Mouse (Mus musculus) liver, embryonic 11.5 days (tissue): ENCODE data around the gene Ocel1. TPM values are rescaled to one million over a fixed set of nuclear protein-coding genes. Genes with fewer than 3 reads are reported as not detected.

ENCODE experiments used
- ATAC-seq: fragments of 200-750 bp; cut with Nextera tagmentation; replicated peaks from 2 replicates; pipeline ENCODE4 v1.8.0; 2017; ENCODE audit warnings: moderate number of reproducible peaks, mild to moderate bottlenecking, moderate TSS enrichment, moderate library complexity; ENCODE audit not compliant: low FRiP score
- DNase-seq: peaks from one replicate; pipeline ENCODE4 v3.0.0-alpha.2; 2017; ENCODE audit warnings: low spot score
- H3K27ac ChIP-seq: fragments of 300-500 bp; sonication (generic); 2 replicates; pipeline ENCODE4 v1.5.1; 2014; ENCODE audit warnings: mild to moderate bottlenecking, low read depth, low read length, control low read depth
- H3K27me3 ChIP-seq: fragments of 300-500 bp; sonication (generic); replicated peaks from 2 replicates; pipeline ENCODE4 v1.6.1; 2014; ENCODE audit warnings: low read length, mixed read lengths; ENCODE audit not compliant: control insufficient read depth, insufficient read depth
- H3K36me3 ChIP-seq: fragments of 300-500 bp; sonication (generic); 2 replicates; pipeline ENCODE4 v1.6.1; 2014; ENCODE audit warnings: mild to moderate bottlenecking, low read length, moderate library complexity, mixed read lengths; ENCODE audit not compliant: control insufficient read depth, insufficient read depth
- H3K4me1 ChIP-seq: fragments of 300-500 bp; sonication (generic); replicated peaks from 2 replicates; pipeline ENCODE4 v1.6.1; 2014; ENCODE audit warnings: low read length, mixed read lengths; ENCODE audit not compliant: control insufficient read depth, insufficient read depth
- H3K4me2 ChIP-seq: fragments of 300-500 bp; sonication (generic); 2 replicates; pipeline ENCODE4 v1.6.1; 2014; ENCODE audit warnings: mild to moderate bottlenecking, control low read depth, moderate library complexity
- H3K4me3 ChIP-seq: fragments of 300-500 bp; sonication (generic); 2 replicates; pipeline ENCODE4 v1.5.1; 2014; ENCODE audit warnings: low read depth, low read length, control low read depth
- H3K9ac ChIP-seq: fragments of 300-500 bp; sonication (generic); 2 replicates; pipeline ENCODE4 v1.6.1; 2014; ENCODE audit warnings: low read depth, low read length, control low read depth
- H3K9me3 ChIP-seq: fragments of 300-500 bp; sonication (generic); 2 replicates; pipeline ENCODE4 v1.6.1; 2016; ENCODE audit warnings: low read length, inconsistent platforms, mixed read lengths; ENCODE audit not compliant: control insufficient read depth
- WGBS: fragments of 180-500 bp; shearing (Covaris S2); extraction: QIAGEN DNeasy Blood & Tissue Kit; methylation state at CpG from one replicate; pipeline ENCODE4 v1.1.7; 2014; 5-methylcytosine and 5-hydroxymethylcytosine counted together
- polyA plus RNA-seq: library from polyadenylated mRNA; unstranded; fragments of >200 nt; fragmentation: Nextera tagmentation; extraction: Ambion mirVana; gene quantifications from 2 replicates; pipeline ENCODE4 v1.2.1, GENCODE M21; 2014

The Ocel1 gene
- polyA plus RNA-seq, 1 experiment from 2014 or later, result 6.9 TPM

DNA sequence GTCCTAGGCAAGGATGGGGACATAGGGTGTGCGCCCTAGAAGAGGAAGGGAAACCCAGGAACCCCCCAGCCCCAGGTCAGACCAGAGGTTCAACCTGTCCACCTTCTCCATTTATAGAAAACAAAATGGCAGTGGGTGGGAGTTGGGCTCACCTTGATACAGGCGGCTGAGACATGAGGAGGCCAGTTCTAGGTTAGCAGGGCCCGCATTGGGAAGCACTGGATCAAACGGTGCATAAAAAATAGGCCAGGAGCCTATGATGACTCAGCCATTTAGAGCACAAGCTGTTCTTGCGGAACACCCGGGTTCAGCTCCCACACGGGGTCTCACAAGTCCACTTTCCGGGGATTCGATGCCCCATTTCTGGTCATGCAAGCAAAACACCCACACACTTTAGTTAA lies 33.9 kb downstream of the Ocel1 start:
- ATAC-seq (no peak), DNase-seq (peak; percentile 31)
- H3K4me1 ChIP-seq, result peaks cover 8% of the 10 kb centered on the region
- H3K27ac ChIP-seq, result no peak overlapping the region
- H3K9ac ChIP-seq, result peak overlapping the region; percentile 39
- no peaks in the 10 kb centered on the region for H3K9me3 ChIP-seq
- 74% methylated on average over 9 of the region's 9 CpGs for WGBS
- peaks cover 24% of the 10 kb centered on the region for H3K36me3 ChIP-seq
- peak overlapping the region; percentile 94 for H3K4me3 ChIP-seq
- peak overlapping the region; percentile 74 for H3K4me2 ChIP-seq
- no peaks in the 10 kb centered on the region for H3K27me3 ChIP-seq

- peak within 1 kb of the TSS; percentile 74 for H3K4me2 ChIP-seq
- peaks cover 24% of the 10 kb centered on the region for H3K36me3 ChIP-seq
- H3K4me1 ChIP-seq, result peaks cover 8% of the 10 kb centered on the region
- peak within 1 kb of the TSS; percentile 94 for H3K9ac ChIP-seq
- peak within 1 kb of the TSS; percentile 83 for H3K27ac ChIP-seq
- DNase-seq (peak; percentile 98), ATAC-seq (peak; percentile 85)
- 13% methylated on average over 33 of the region's 33 CpGs for WGBS
- peak within 1 kb of the TSS; percentile 94 for H3K4me3 ChIP-seq
- H3K27me3 ChIP-seq, result no peaks in the 10 kb centered on the region
- no peaks in the 10 kb centered on the region for H3K9me3 ChIP-seq
These were observed 34.5 kb downstream of the Ocel1 start, which contains the start of gene Ankle1 for GRCm38 (mm10) chr8:71405401-71406098. Gene Ankle1, plus strand, starts transcription at chr8:71406010.

- H3K9ac ChIP-seq, result peak overlapping the region; percentile 94
- peak overlapping the region; percentile 83 for H3K27ac ChIP-seq
- peaks cover 22% of the 10 kb centered on the region for H3K36me3 ChIP-seq
- WGBS, result under 1% methylated on average over 55 of the region's 55 CpGs
- ATAC-seq (peak; percentile 82), DNase-seq (peak; percentile 81)
- no peaks in the 10 kb centered on the region for H3K27me3 ChIP-seq
- peak overlapping the region; percentile 94 for H3K4me3 ChIP-seq
- H3K4me1 ChIP-seq, result peaks cover 8% of the 10 kb centered on the region
- H3K4me2 ChIP-seq, result peak overlapping the region; percentile 74
- H3K9me3 ChIP-seq, result no peaks in the 10 kb centered on the region
These were observed 35.3 kb downstream of the Ocel1 start for GRCm38 (mm10) chr8:71406099-71407015.

- DNase-seq (no peak), ATAC-seq (no peak)
- H3K9me3 ChIP-seq, result no peaks in the 10 kb centered on the region
- peaks cover 8% of the 10 kb centered on the region for H3K4me1 ChIP-seq
- H3K4me3 ChIP-seq, result peak overlapping the region; percentile 94; the same call in 1 of the 2 replicates
- H3K36me3 ChIP-seq, result peaks cover 22% of the 10 kb centered on the region
- H3K27ac ChIP-seq, result no peak overlapping the region
- peak overlapping the region; percentile 74 for H3K4me2 ChIP-seq
- peak overlapping the region; percentile 94; the same call in 1 of the 2 replicates for H3K9ac ChIP-seq
- 94% methylated on average over 14 of the region's 14 CpGs for WGBS
- H3K27me3 ChIP-seq, result no peaks in the 10 kb centered on the region
These were observed 36.3 kb downstream of the Ocel1 start for GRCm38 (mm10) chr8:71407441-71407840.

- Histone ChIP-seq H3K36me3 (peaks cover 21% of the 10 kb centered on the region), H3K27me3 (no peaks in the 10 kb centered on the region), H3K4me2 (no peak overlapping the region), H3K9ac (no peak overlapping the region), H3K27ac (no peak overlapping the region), H3K9me3 (no peaks in the 10 kb centered on the region), H3K4me3 (no peak overlapping the region), H3K4me1 (peaks cover 8% of the 10 kb centered on the region)
- whole genome bisulfite sequencing, result 87% methylated on average over 4 of the region's 4 CpGs
- no peak for DNase-seq
- ATAC-seq, result no peak
These were observed 37.1 kb downstream of the Ocel1 start for GRCm38 (mm10) chr8:71408231-71408630.

GRCm38 (mm10) chr8:71411535-71412273 lies 40.6 kb downstream of the Ocel1 start:
- peaks cover 21% of the 10 kb centered on the region; the same call in 1 of the 2 replicates for H3K36me3 ChIP-seq
- peak; percentile 41 for DNase-seq
- no peak overlapping the region for H3K27ac ChIP-seq
- peaks cover 6% of the 10 kb centered on the region for H3K4me1 ChIP-seq
- no peaks in the 10 kb centered on the region for H3K27me3 ChIP-seq
- H3K9ac ChIP-seq, result no peak overlapping the region
- H3K9me3 ChIP-seq, result no peaks in the 10 kb centered on the region
- H3K4me2 ChIP-seq, result no peak overlapping the region
- ATAC-seq, result no peak; the same call in 1 of the 2 replicates
- WGBS, result 42% methylated on average over 11 of the region's 11 CpGs
- no peak overlapping the region for H3K4me3 ChIP-seq

DNA sequence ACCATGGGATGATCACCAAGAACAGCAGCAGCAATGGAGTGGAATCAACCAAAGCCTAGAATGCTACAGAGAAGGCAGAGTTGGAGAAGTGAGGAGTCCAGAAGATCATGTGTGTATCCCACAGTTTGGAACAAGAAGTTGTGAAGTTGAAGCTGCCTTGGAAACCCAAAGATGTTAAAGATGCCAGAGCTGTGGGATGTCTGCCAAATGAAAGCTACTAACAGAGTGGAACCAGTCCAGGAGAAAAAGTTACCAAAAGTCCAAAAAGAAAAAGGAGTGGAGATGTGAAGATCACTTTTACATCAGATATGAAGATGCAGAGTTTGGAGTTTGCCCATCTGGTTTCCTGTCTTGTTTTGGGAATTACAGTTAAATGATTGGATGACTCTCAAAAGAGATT lies 51.0 kb downstream of the Ocel1 start:
- Histone ChIP-seq H3K9me3 (no peaks in the 10 kb centered on the region), H3K4me1 (no peaks in the 10 kb centered on the region), H3K4me3 (no peak overlapping the region), H3K27me3 (no peaks in the 10 kb centered on the region), H3K9ac (no peak overlapping the region), H3K36me3 (no peaks in the 10 kb centered on the region), H3K27ac (no peak overlapping the region), H3K4me2 (no peak overlapping the region)
- DNase-seq (no peak), ATAC-seq (no peak)
